Mouse (Mus musculus): ENCODE measurements at regions not wholly inside any gene's neighbourhood (a gene's known extent, or its start where the extent isn't known, plus 50 kb on each side); places are given as distances from the start of the nearest gene placed in this dataset.

- WGBS: 30% methylated on average over 10 of the region's 10 CpGs
- no peak overlapping the region for H3K4me3 ChIP-seq (replicated peaks)
- no peak for ATAC-seq (ENCODE audit: insufficient read depth, low FRiP score, low read depth)
- no peaks in the 10 kb centered on the region for H3K9me3 ChIP-seq
- no peak overlapping the region for H3K4me2 ChIP-seq
- no peaks in the 10 kb centered on the region for H3K27me3 ChIP-seq (replicated peaks)
- no peaks in the 10 kb centered on the region for H3K36me3 ChIP-seq
- H3K9ac ChIP-seq: no peak overlapping the region
- H3K4me1 ChIP-seq: peaks cover 16% of the 10 kb centered on the region; the same call in 1 of the 2 replicates
- peak overlapping the region; percentile 37 for H3K27ac ChIP-seq
These were observed 52.7 kb downstream of the Phlda1 start for GRCm38 (mm10) chr10:111558675-111559340.

- H3K36me3 ChIP-seq: no peaks in the 10 kb centered on the region
- H3K9me3 ChIP-seq: no peaks in the 10 kb centered on the region
- no peaks in the 10 kb centered on the region for H3K27me3 ChIP-seq (replicated peaks)
- 43% methylated on average over 17 of the region's 17 CpGs for WGBS
- no peak overlapping the region for H3K4me3 ChIP-seq (replicated peaks)
- no peak overlapping the region for H3K9ac ChIP-seq
- no peak overlapping the region for H3K4me2 ChIP-seq
- peaks cover 21% of the 10 kb centered on the region for H3K4me1 ChIP-seq
- ATAC-seq (ENCODE audit: insufficient read depth, low FRiP score, low read depth): peak; percentile 76
- H3K27ac ChIP-seq: peak overlapping the region; percentile 41; the same call in 1 of the 2 replicates
These were observed 53.5 kb downstream of the Phlda1 start for GRCm38 (mm10) chr10:111559341-111560246.

- Histone ChIP-seq H3K27ac (no peak overlapping the region), H3K4me2 (no peak overlapping the region), H3K9ac (no peak overlapping the region), H3K4me3 (replicated peaks) (no peak overlapping the region), H3K9me3 (no peaks in the 10 kb centered on the region), H3K27me3 (replicated peaks) (no peaks in the 10 kb centered on the region), H3K4me1 (peaks cover 21% of the 10 kb centered on the region), H3K36me3 (no peaks in the 10 kb centered on the region)
- 78% methylated on average over 8 of the region's 8 CpGs for WGBS
- ATAC-seq (ENCODE audit: insufficient read depth, low FRiP score, low read depth): no peak
These were observed 56.5 kb downstream of the Phlda1 start for GRCm38 (mm10) chr10:111562628-111563027.

GRCm38 (mm10) chr10:111566873-111567381 lies 60.8 kb downstream of the Phlda1 start:
- Histone ChIP-seq H3K4me3 (replicated peaks) (no peak overlapping the region), H3K27ac (no peak overlapping the region), H3K36me3 (no peaks in the 10 kb centered on the region), H3K27me3 (replicated peaks) (no peaks in the 10 kb centered on the region), H3K4me2 (no peak overlapping the region), H3K9me3 (no peaks in the 10 kb centered on the region), H3K9ac (no peak overlapping the region), H3K4me1 (peaks cover 5% of the 10 kb centered on the region; the same call in 1 of the 2 replicates)
- WGBS: 70% methylated on average over 12 of the region's 12 CpGs
- ATAC-seq (ENCODE audit: insufficient read depth, low FRiP score, low read depth): no peak

GRCm38 (mm10) chr10:111570501-111571258 lies 64.6 kb downstream of the Phlda1 start:
- 63% methylated on average over 7 of the region's 7 CpGs for WGBS
- no peak overlapping the region for H3K4me2 ChIP-seq
- H3K9ac ChIP-seq: no peak overlapping the region
- H3K4me1 ChIP-seq: peaks cover 14% of the 10 kb centered on the region
- no peak for ATAC-seq (ENCODE audit: insufficient read depth, low FRiP score, low read depth)
- no peaks in the 10 kb centered on the region for H3K27me3 ChIP-seq (replicated peaks)
- no peaks in the 10 kb centered on the region for H3K9me3 ChIP-seq
- no peak overlapping the region for H3K27ac ChIP-seq
- H3K4me3 ChIP-seq (replicated peaks): no peak overlapping the region
- no peaks in the 10 kb centered on the region for H3K36me3 ChIP-seq

- Histone ChIP-seq H3K27me3 (replicated peaks) (no peaks in the 10 kb centered on the region), H3K4me3 (replicated peaks) (no peak overlapping the region), H3K9me3 (no peaks in the 10 kb centered on the region), H3K27ac (no peak overlapping the region), H3K4me2 (no peak overlapping the region), H3K9ac (no peak overlapping the region), H3K36me3 (no peaks in the 10 kb centered on the region), H3K4me1 (peaks cover 25% of the 10 kb centered on the region)
- 53% methylated on average over 4 of the region's 4 CpGs for WGBS
- no peak for ATAC-seq (ENCODE audit: insufficient read depth, low FRiP score, low read depth)
These were observed 68.1 kb downstream of the Phlda1 start for GRCm38 (mm10) chr10:111574231-111574630.

GRCm38 (mm10) chr10:111574812-111575211 lies 68.7 kb downstream of the Phlda1 start:
- no peak overlapping the region for H3K9ac ChIP-seq
- H3K4me1 ChIP-seq: peaks cover 28% of the 10 kb centered on the region
- H3K27ac ChIP-seq: no peak overlapping the region

GRCm38 (mm10) chr10:111575256-111575655 lies 69.2 kb downstream of the Phlda1 start:
- ATAC-seq (ENCODE audit: insufficient read depth, low FRiP score, low read depth): no peak
- Histone ChIP-seq H3K27me3 (replicated peaks) (no peaks in the 10 kb centered on the region), H3K36me3 (no peaks in the 10 kb centered on the region), H3K9ac (no peak overlapping the region), H3K9me3 (no peaks in the 10 kb centered on the region), H3K4me2 (0 out of 2 replicates have a peak overlapping the region, but pooled peaks have one; percentile 36), H3K4me3 (replicated peaks) (no peak overlapping the region), H3K4me1 (peaks cover 28% of the 10 kb centered on the region), H3K27ac (peak overlapping the region; percentile 81)
- whole genome bisulfite sequencing: 56% methylated on average over 5 of the region's 5 CpGs

More at GRCm38 (mm10) chr10:111574812-111575211, 68.7 kb downstream of the Phlda1 start:
- no peak for ATAC-seq (ENCODE audit: insufficient read depth, low FRiP score, low read depth)
- no peak overlapping the region for H3K4me2 ChIP-seq
- H3K27me3 ChIP-seq (replicated peaks): no peaks in the 10 kb centered on the region
- H3K4me3 ChIP-seq (replicated peaks): no peak overlapping the region
- H3K36me3 ChIP-seq: no peaks in the 10 kb centered on the region
- H3K9me3 ChIP-seq: no peaks in the 10 kb centered on the region
- whole genome bisulfite sequencing: 64% methylated on average over 8 of the region's 8 CpGs

GRCm38 (mm10) chr10:111575926-111576325 lies 69.8 kb downstream of the Phlda1 start:
- Histone ChIP-seq H3K27me3 (replicated peaks) (no peaks in the 10 kb centered on the region), H3K9me3 (no peaks in the 10 kb centered on the region), H3K27ac (peak overlapping the region; percentile 81), H3K4me2 (peak overlapping the region; percentile 36), H3K36me3 (no peaks in the 10 kb centered on the region), H3K4me3 (replicated peaks) (no peak overlapping the region), H3K4me1 (peaks cover 28% of the 10 kb centered on the region), H3K9ac (no peak overlapping the region)
- 12% methylated on average over 5 of the region's 5 CpGs for WGBS
- ATAC-seq (ENCODE audit: insufficient read depth, low FRiP score, low read depth): peak; percentile 93

- no peak overlapping the region for H3K4me3 ChIP-seq (replicated peaks)
- peak overlapping the region; percentile 11; the same call in 1 of the 2 replicates for H3K4me2 ChIP-seq
- H3K36me3 ChIP-seq: no peaks in the 10 kb centered on the region
- no peaks in the 10 kb centered on the region for H3K27me3 ChIP-seq (replicated peaks)
- peak; percentile 76 for ATAC-seq (ENCODE audit: insufficient read depth, low FRiP score, low read depth)
- H3K9ac ChIP-seq: no peak overlapping the region
- WGBS: 47% methylated on average over 10 of the region's 10 CpGs
- no peaks in the 10 kb centered on the region for H3K9me3 ChIP-seq
- peak overlapping the region; percentile 45; the same call in 1 of the 2 replicates for H3K27ac ChIP-seq
- peaks cover 28% of the 10 kb centered on the region for H3K4me1 ChIP-seq
These were observed 70.4 kb downstream of the Phlda1 start for GRCm38 (mm10) chr10:111576395-111577069.

GRCm38 (mm10) chr10:111578536-111578935 lies 72.5 kb downstream of the Phlda1 start:
- Histone ChIP-seq H3K4me3 (replicated peaks) (no peak overlapping the region), H3K4me1 (peaks cover 28% of the 10 kb centered on the region), H3K27ac (no peak overlapping the region), H3K9me3 (no peaks in the 10 kb centered on the region), H3K9ac (no peak overlapping the region), H3K36me3 (no peaks in the 10 kb centered on the region), H3K27me3 (replicated peaks) (no peaks in the 10 kb centered on the region), H3K4me2 (no peak overlapping the region)
- 53% methylated on average over 5 of the region's 5 CpGs for WGBS
- no peak for ATAC-seq (ENCODE audit: insufficient read depth, low FRiP score, low read depth)

Data from stomach, embryonic 15.5 days (tissue).